Mouse (Mus musculus) hindbrain, postnatal 0 days (tissue): ENCODE data around the gene Ppa1. TPM values are rescaled to one million over a fixed set of nuclear protein-coding genes. Genes with fewer than 3 reads are reported as not detected.
"Not testable (repeated sequence)": the region's sequence is repeated elsewhere in the genome, so short reads cannot be mapped to it uniquely, and the experiment has no call there.

Experiments used
- ATAC-seq: fragments of 200-750 bp; cut with Nextera tagmentation; 2 replicates; pipeline ENCODE4 v1.8.0; 2017; ENCODE audit warnings: mild to moderate bottlenecking, moderate TSS enrichment, moderate library complexity
- DNase-seq: peaks from one replicate; pipeline ENCODE4 v3.0.0-alpha.2; 2015; ENCODE audit warnings: low spot score
- H3K27ac ChIP-seq: fragments of 300-500 bp; sonication (generic); 2 replicates; pipeline ENCODE4 v1.5.1; 2014; ENCODE audit warnings: mild to moderate bottlenecking
- H3K27me3 ChIP-seq: fragments of 300-500 bp; sonication (generic); 2 replicates; pipeline ENCODE4 v1.6.1; 2014; ENCODE audit warnings: low read length, mixed read lengths; ENCODE audit not compliant: insufficient read depth
- H3K36me3 ChIP-seq: fragments of 300-500 bp; sonication (generic); 2 replicates; pipeline ENCODE4 v1.6.1; 2014; ENCODE audit warnings: low read length, mixed read lengths; ENCODE audit not compliant: insufficient read depth
- H3K4me1 ChIP-seq: fragments of 300-500 bp; sonication (generic); 2 replicates; pipeline ENCODE4 v1.6.1; 2014; ENCODE audit warnings: antibody characterized with exemption, low read length, mixed read lengths; ENCODE audit not compliant: insufficient read depth
- H3K4me2 ChIP-seq: fragments of 300-500 bp; sonication (generic); 2 replicates; pipeline ENCODE4 v1.6.1; 2014; ENCODE audit warnings: low read depth, mild to moderate bottlenecking, low read length, moderate library complexity, mixed read lengths
- H3K4me3 ChIP-seq: fragments of 300-500 bp; sonication (generic); 2 replicates; pipeline ENCODE4 v1.5.1; 2014; ENCODE audit warnings: low read length
- H3K9ac ChIP-seq: fragments of 300-500 bp; sonication (generic); replicated peaks from 2 replicates; pipeline ENCODE4 v1.6.1; 2014; ENCODE audit warnings: mild to moderate bottlenecking, low read length, moderate library complexity, mixed read lengths
- H3K9me3 ChIP-seq: fragments of 300-500 bp; sonication (generic); 2 replicates; pipeline ENCODE4 v1.6.1; 2016; ENCODE audit warnings: low read length, mixed read lengths
- CTCF ChIP-seq: IDR thresholded peaks from 2 replicates; pipeline ENCODE4 v1.5.1; 2016; ENCODE audit warnings: antibody characterized with exemption, control low read depth, low read depth
- WGBS: fragments of 180-500 bp; shearing (Covaris S2); extraction: QIAGEN DNeasy Blood & Tissue Kit; methylation state at CpG from one replicate; pipeline ENCODE4 v1.1.7; 2014; 5-methylcytosine and 5-hydroxymethylcytosine counted together
- polyA plus RNA-seq: library from polyadenylated mRNA; unstranded; fragments of >200 nt; fragmentation: Nextera tagmentation; extraction: Ambion mirVana; gene quantifications from 2 replicates; pipeline ENCODE4 v1.2.1, GENCODE M21; 2015
- total RNA-seq: library from RNA; depleted of rRNA; stranded (reverse); fragments of >200 nt; gene quantifications from 2 replicates; pipeline ENCODE4 v1.2.3, GENCODE M21; 2014

The Ppa1 gene
- total and polyA plus RNA-seq, 2 experiments from 2014 or later = 66.9 to 186 TPM

DNA sequence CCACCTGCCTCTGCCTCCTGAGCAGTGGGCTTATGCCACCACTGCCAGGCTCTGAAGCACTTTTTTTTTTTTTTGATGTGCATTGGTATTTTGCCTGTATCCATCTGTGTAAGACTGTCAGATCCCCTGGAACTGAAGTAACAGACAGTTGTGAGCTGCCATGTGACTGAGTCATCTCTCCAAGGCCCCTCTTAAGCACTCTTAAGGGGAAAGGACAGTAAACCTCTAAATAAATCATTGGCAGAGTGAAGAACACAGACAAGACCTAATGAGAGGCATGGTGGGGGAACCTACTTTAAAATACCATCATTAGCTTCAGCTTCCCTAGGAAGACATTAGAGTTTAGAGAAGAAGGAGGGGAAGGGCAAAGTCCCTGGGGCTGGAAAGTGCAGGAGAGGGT is 40.1 kb upstream of the Ppa1 start:
- no peak for DNase-seq
- H3K4me3 ChIP-seq = no peak overlapping the region
- H3K9ac ChIP-seq = no peak overlapping the region

DNA sequence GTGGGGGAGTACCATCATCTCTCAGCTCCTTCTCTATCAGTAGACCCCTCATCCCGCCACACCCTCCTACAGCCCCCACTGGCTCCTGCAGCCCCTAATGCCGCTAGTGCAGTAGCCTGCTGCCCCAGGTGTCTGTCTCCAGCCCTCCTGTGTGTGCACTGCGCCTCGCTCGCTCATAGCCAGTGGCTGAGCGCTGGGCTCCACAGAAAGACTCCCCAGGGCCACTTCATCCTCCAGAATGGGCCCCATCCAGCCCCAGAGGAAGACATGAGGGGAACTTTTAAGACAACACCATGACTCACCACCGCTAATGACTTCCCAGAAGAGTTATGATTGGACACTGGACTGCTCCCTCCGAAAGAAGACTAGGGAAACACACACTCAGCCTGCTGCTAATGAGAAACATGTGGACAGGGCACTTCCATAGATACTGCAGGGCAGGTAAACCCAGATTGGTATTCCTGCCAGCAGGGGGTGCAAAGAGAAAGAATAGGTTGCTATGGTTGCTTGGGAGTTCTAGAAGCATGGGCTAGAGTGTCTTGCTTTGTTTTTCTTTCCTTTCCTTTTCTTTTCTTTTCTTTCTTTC is 37.6 kb upstream of the Ppa1 start:
- WGBS = 74% methylated on average over 8 of the region's 8 CpGs
- no peaks in the 10 kb centered on the region for H3K4me1 ChIP-seq
- no peaks in the 10 kb centered on the region for H3K27me3 ChIP-seq
- H3K36me3 ChIP-seq = no peaks in the 10 kb centered on the region
- no peaks in the 10 kb centered on the region for H3K9me3 ChIP-seq
- H3K4me3 ChIP-seq = no peak overlapping the region
- no peak for DNase-seq
- no peak overlapping the region for H3K27ac ChIP-seq
- no peak overlapping the region for H3K4me2 ChIP-seq
- H3K9ac ChIP-seq = no peak overlapping the region
- no peak for ATAC-seq
- peak; percentile 27; the same call in 1 of the 2 replicates for TF ChIP-seq CTCF

More for the DNA sequence above, 40.1 kb upstream of the Ppa1 start:
- H3K27ac ChIP-seq = no peak overlapping the region
- no peak overlapping the region for H3K4me2 ChIP-seq
- no peaks in the 10 kb centered on the region for H3K27me3 ChIP-seq
- no peaks in the 10 kb centered on the region for H3K4me1 ChIP-seq
- no peak for TF ChIP-seq CTCF
- no peak for ATAC-seq
- no peaks in the 10 kb centered on the region for H3K9me3 ChIP-seq
- no peaks in the 10 kb centered on the region for H3K36me3 ChIP-seq

DNA sequence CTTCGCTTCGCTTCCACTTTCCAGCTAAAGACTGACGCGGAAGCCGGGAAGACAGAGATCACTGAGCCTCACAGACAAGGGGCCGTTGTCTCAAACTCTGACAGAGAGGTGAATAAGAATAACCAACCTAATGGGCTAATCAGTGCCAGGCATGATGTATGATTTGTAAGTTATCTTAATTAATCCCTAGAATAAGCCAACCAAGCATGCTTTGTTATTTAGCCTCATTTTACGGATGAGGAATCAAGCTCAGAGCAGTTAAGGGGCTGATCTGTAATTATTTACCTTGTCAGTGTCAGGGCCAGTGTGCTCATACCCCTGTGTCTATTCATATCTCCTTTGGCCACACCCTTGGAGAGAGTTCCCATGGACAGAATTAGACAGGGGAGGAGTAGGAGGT is 34.0 kb upstream of the Ppa1 start:
- Histone ChIP-seq H3K4me2 (no peak overlapping the region), H3K9me3 (peaks cover 2% of the 10 kb centered on the region; the same call in 1 of the 2 replicates), H3K9ac (no peak overlapping the region), H3K4me1 (no peaks in the 10 kb centered on the region), H3K4me3 (no peak overlapping the region), H3K27ac (no peak overlapping the region), H3K27me3 (no peaks in the 10 kb centered on the region), H3K36me3 (no peaks in the 10 kb centered on the region)
- ATAC-seq = no peak
- no peak for TF ChIP-seq CTCF
- 87% methylated on average over 7 of the region's 7 CpGs for WGBS
- DNase-seq = no peak

GRCm38 (mm10) chr10:61618528-61618927 is 29.8 kb upstream of the Ppa1 start:
- Histone ChIP-seq H3K27ac (no peak overlapping the region), H3K4me1 (no peaks in the 10 kb centered on the region), H3K9me3 (peaks cover 2% of the 10 kb centered on the region; the same call in 1 of the 2 replicates), H3K36me3 (no peaks in the 10 kb centered on the region), H3K4me3 (no peak overlapping the region), H3K27me3 (no peaks in the 10 kb centered on the region), H3K4me2 (no peak overlapping the region), H3K9ac (no peak overlapping the region)
- TF ChIP-seq CTCF = no peak
- DNase-seq (no peak), ATAC-seq (no peak)
- 79% methylated on average over 2 of the region's 2 CpGs for WGBS

GRCm38 (mm10) chr10:61621681-61622080 is 26.7 kb upstream of the Ppa1 start:
- no peak overlapping the region for H3K4me2 ChIP-seq
- no peaks in the 10 kb centered on the region for H3K27me3 ChIP-seq
- no peak for DNase-seq
- H3K36me3 ChIP-seq = no peaks in the 10 kb centered on the region
- H3K9ac ChIP-seq = no peak overlapping the region
- 0 out of 2 replicates have a peak, but pooled peaks cover 4% of the 10 kb centered on the region for H3K4me1 ChIP-seq
- H3K4me3 ChIP-seq = no peak overlapping the region
- TF ChIP-seq CTCF = no peak
- WGBS = 45% methylated on average over 9 of the region's 9 CpGs
- peaks cover 2% of the 10 kb centered on the region; the same call in 1 of the 2 replicates for H3K9me3 ChIP-seq
- H3K27ac ChIP-seq = no peak overlapping the region
- no peak for ATAC-seq

GRCm38 (mm10) chr10:61623874-61624273 is 24.5 kb upstream of the Ppa1 start:
- not testable (repeated sequence) for DNase-seq, H3K4me2 ChIP-seq, ATAC-seq, H3K9me3 ChIP-seq, H3K27ac ChIP-seq, H3K9ac ChIP-seq, H3K27me3 ChIP-seq, H3K4me3 ChIP-seq, H3K36me3 ChIP-seq, H3K4me1 ChIP-seq
- peak; percentile 24; the same call in 1 of the 2 replicates for TF ChIP-seq CTCF
- 64% methylated on average over 3 of the region's 3 CpGs for WGBS

- no peak overlapping the region for H3K9ac ChIP-seq
- ATAC-seq (no peak), DNase-seq (no peak)
- 0 out of 2 replicates have a peak, but pooled peaks cover 4% of the 10 kb centered on the region for H3K4me1 ChIP-seq
- no peak for TF ChIP-seq CTCF
- H3K4me2 ChIP-seq = peak overlapping the region; percentile 60
- no peak overlapping the region for H3K27ac ChIP-seq
- WGBS = 33% methylated on average over 5 of the region's 5 CpGs
- no peaks in the 10 kb centered on the region for H3K9me3 ChIP-seq
- H3K36me3 ChIP-seq = no peaks in the 10 kb centered on the region
- peak overlapping the region; percentile 32 for H3K4me3 ChIP-seq
- no peaks in the 10 kb centered on the region for H3K27me3 ChIP-seq
These were observed 23.6 kb upstream of the Ppa1 start for GRCm38 (mm10) chr10:61624771-61625170.
